Mouse (Mus musculus): ENCODE data around the gene Trpm1. TPM values are rescaled to one million over a fixed set of nuclear protein-coding genes. Genes with fewer than 3 reads are reported as not detected.

Gene Trpm1
- polyA plus RNA-seq, 1 experiment from 2014 or later: 0.22 TPM

GRCm38 (mm10) chr7:64236521-64236920 lies 82.9 kb downstream of the Trpm1 start:
- Histone ChIP-seq H3K9me3 (replicated peaks; ENCODE audit: control insufficient read depth, low read length) (no peaks in the 10 kb centered on the region), H3K4me2 (ENCODE audit: low read depth, low read length) (no peak overlapping the region), H3K9ac (ENCODE audit: low read length) (no peak overlapping the region), H3K4me3 (replicated peaks; ENCODE audit: low read length) (no peak overlapping the region), H3K36me3 (ENCODE audit: control insufficient read depth, insufficient read depth, low read length) (no peaks in the 10 kb centered on the region), H3K4me1 (ENCODE audit: control insufficient read depth, insufficient read depth, low read length) (no peaks in the 10 kb centered on the region), H3K27me3 (ENCODE audit: control insufficient read depth, insufficient read depth, low read length) (no peaks in the 10 kb centered on the region), H3K27ac (ENCODE audit: low read length) (no peak overlapping the region)
- 63% methylated on average over 4 of the region's 4 CpGs for WGBS
- ATAC-seq (ENCODE audit: insufficient read depth, low FRiP score): 0 out of 2 replicates have a peak, but pooled peaks have one; percentile 7

- no peak for ATAC-seq (ENCODE audit: insufficient read depth, low FRiP score)
Measured at GRCm38 (mm10) chr7:64237747-64238146, 84.1 kb downstream of the Trpm1 start.

GRCm38 (mm10) chr7:64238410-64239086 lies 84.9 kb downstream of the Trpm1 start:
- no peak overlapping the region for H3K4me2 ChIP-seq (ENCODE audit: low read depth, low read length)
- no peak for ATAC-seq (ENCODE audit: insufficient read depth, low FRiP score)
- H3K36me3 ChIP-seq (ENCODE audit: control insufficient read depth, insufficient read depth, low read length): no peaks in the 10 kb centered on the region
- H3K9ac ChIP-seq (ENCODE audit: low read length): no peak overlapping the region
- no peaks in the 10 kb centered on the region for H3K27me3 ChIP-seq (ENCODE audit: control insufficient read depth, insufficient read depth, low read length)
- H3K4me3 ChIP-seq (replicated peaks; ENCODE audit: low read length): no peak overlapping the region
- no peak overlapping the region for H3K27ac ChIP-seq (ENCODE audit: low read length)
- H3K4me1 ChIP-seq (ENCODE audit: control insufficient read depth, insufficient read depth, low read length): no peaks in the 10 kb centered on the region
- no peaks in the 10 kb centered on the region for H3K9me3 ChIP-seq (replicated peaks; ENCODE audit: control insufficient read depth, low read length)
- WGBS: 78% methylated on average over 7 of the region's 7 CpGs

More at GRCm38 (mm10) chr7:64237747-64238146, 84.1 kb downstream of the Trpm1 start:
- 90% methylated on average over 8 of the region's 8 CpGs for WGBS
- Histone ChIP-seq H3K4me1 (ENCODE audit: control insufficient read depth, insufficient read depth, low read length) (no peaks in the 10 kb centered on the region), H3K9me3 (replicated peaks; ENCODE audit: control insufficient read depth, low read length) (no peaks in the 10 kb centered on the region), H3K27ac (ENCODE audit: low read length) (no peak overlapping the region), H3K4me2 (ENCODE audit: low read depth, low read length) (no peak overlapping the region), H3K4me3 (replicated peaks; ENCODE audit: low read length) (no peak overlapping the region), H3K9ac (ENCODE audit: low read length) (no peak overlapping the region), H3K27me3 (ENCODE audit: control insufficient read depth, insufficient read depth, low read length) (no peaks in the 10 kb centered on the region), H3K36me3 (ENCODE audit: control insufficient read depth, insufficient read depth, low read length) (no peaks in the 10 kb centered on the region)

GRCm38 (mm10) chr7:64239138-64239805 lies 85.6 kb downstream of the Trpm1 start:
- Histone ChIP-seq H3K27me3 (ENCODE audit: control insufficient read depth, insufficient read depth, low read length) (no peaks in the 10 kb centered on the region), H3K9ac (ENCODE audit: low read length) (no peak overlapping the region), H3K36me3 (ENCODE audit: control insufficient read depth, insufficient read depth, low read length) (no peaks in the 10 kb centered on the region), H3K4me1 (ENCODE audit: control insufficient read depth, insufficient read depth, low read length) (no peaks in the 10 kb centered on the region), H3K4me3 (replicated peaks; ENCODE audit: low read length) (no peak overlapping the region), H3K4me2 (ENCODE audit: low read depth, low read length) (no peak overlapping the region), H3K27ac (ENCODE audit: low read length) (no peak overlapping the region), H3K9me3 (replicated peaks; ENCODE audit: control insufficient read depth, low read length) (no peaks in the 10 kb centered on the region)
- no peak for ATAC-seq (ENCODE audit: insufficient read depth, low FRiP score)
- WGBS: 78% methylated on average over 9 of the region's 9 CpGs

- no peaks in the 10 kb centered on the region for H3K4me1 ChIP-seq (ENCODE audit: control insufficient read depth, insufficient read depth, low read length)
- no peaks in the 10 kb centered on the region for H3K36me3 ChIP-seq (ENCODE audit: control insufficient read depth, insufficient read depth, low read length)
- no peak overlapping the region for H3K4me2 ChIP-seq (ENCODE audit: low read depth, low read length)
- no peaks in the 10 kb centered on the region for H3K27me3 ChIP-seq (ENCODE audit: control insufficient read depth, insufficient read depth, low read length)
- no peak overlapping the region for H3K4me3 ChIP-seq (replicated peaks; ENCODE audit: low read length)
- 72% methylated on average over 4 of the region's 4 CpGs for WGBS
- no peaks in the 10 kb centered on the region for H3K9me3 ChIP-seq (replicated peaks; ENCODE audit: control insufficient read depth, low read length)
- no peak for ATAC-seq (ENCODE audit: insufficient read depth, low FRiP score)
- no peak overlapping the region for H3K9ac ChIP-seq (ENCODE audit: low read length)
- no peak overlapping the region for H3K27ac ChIP-seq (ENCODE audit: low read length)
Measured at GRCm38 (mm10) chr7:64239806-64240315, 86.2 kb downstream of the Trpm1 start.

GRCm38 (mm10) chr7:64242424-64242823 lies 88.8 kb downstream of the Trpm1 start:
- no peak overlapping the region for H3K9ac ChIP-seq (ENCODE audit: low read length)

GRCm38 (mm10) chr7:64244371-64244770 lies 90.7 kb downstream of the Trpm1 start:
- H3K9ac ChIP-seq (ENCODE audit: low read length): no peak overlapping the region
- no peak overlapping the region for H3K27ac ChIP-seq (ENCODE audit: low read length)
- no peaks in the 10 kb centered on the region for H3K36me3 ChIP-seq (ENCODE audit: control insufficient read depth, insufficient read depth, low read length)
- no peak for ATAC-seq (ENCODE audit: insufficient read depth, low FRiP score)
- H3K4me1 ChIP-seq (ENCODE audit: control insufficient read depth, insufficient read depth, low read length): no peaks in the 10 kb centered on the region
- H3K4me3 ChIP-seq (replicated peaks; ENCODE audit: low read length): no peak overlapping the region
- H3K9me3 ChIP-seq (replicated peaks; ENCODE audit: control insufficient read depth, low read length): no peaks in the 10 kb centered on the region
- H3K27me3 ChIP-seq (ENCODE audit: control insufficient read depth, insufficient read depth, low read length): no peaks in the 10 kb centered on the region
- no peak overlapping the region for H3K4me2 ChIP-seq (ENCODE audit: low read depth, low read length)
- WGBS: 84% methylated on average over 6 of the region's 6 CpGs

More at GRCm38 (mm10) chr7:64242424-64242823, 88.8 kb downstream of the Trpm1 start:
- WGBS: 64% methylated on average over 4 of the region's 4 CpGs
- no peaks in the 10 kb centered on the region for H3K27me3 ChIP-seq (ENCODE audit: control insufficient read depth, insufficient read depth, low read length)
- H3K36me3 ChIP-seq (ENCODE audit: control insufficient read depth, insufficient read depth, low read length): no peaks in the 10 kb centered on the region
- H3K4me2 ChIP-seq (ENCODE audit: low read depth, low read length): no peak overlapping the region
- H3K27ac ChIP-seq (ENCODE audit: low read length): no peak overlapping the region
- no peak overlapping the region for H3K4me3 ChIP-seq (replicated peaks; ENCODE audit: low read length)
- no peaks in the 10 kb centered on the region for H3K9me3 ChIP-seq (replicated peaks; ENCODE audit: control insufficient read depth, low read length)
- no peaks in the 10 kb centered on the region for H3K4me1 ChIP-seq (ENCODE audit: control insufficient read depth, insufficient read depth, low read length)
- no peak for ATAC-seq (ENCODE audit: insufficient read depth, low FRiP score)

- no peak for ATAC-seq (ENCODE audit: insufficient read depth, low FRiP score)
- Histone ChIP-seq H3K4me2 (ENCODE audit: low read depth, low read length) (no peak overlapping the region), H3K9ac (ENCODE audit: low read length) (no peak overlapping the region), H3K4me3 (replicated peaks; ENCODE audit: low read length) (no peak overlapping the region), H3K27ac (ENCODE audit: low read length) (no peak overlapping the region), H3K27me3 (ENCODE audit: control insufficient read depth, insufficient read depth, low read length) (no peaks in the 10 kb centered on the region), H3K4me1 (ENCODE audit: control insufficient read depth, insufficient read depth, low read length) (no peaks in the 10 kb centered on the region), H3K9me3 (replicated peaks; ENCODE audit: control insufficient read depth, low read length) (no peaks in the 10 kb centered on the region), H3K36me3 (ENCODE audit: control insufficient read depth, insufficient read depth, low read length) (no peaks in the 10 kb centered on the region)
- 62% methylated on average over 4 of the region's 4 CpGs for WGBS
Measured at GRCm38 (mm10) chr7:64246713-64247112, 93.1 kb downstream of the Trpm1 start.

- Histone ChIP-seq H3K9me3 (replicated peaks; ENCODE audit: control insufficient read depth, low read length) (no peaks in the 10 kb centered on the region), H3K27ac (ENCODE audit: low read length) (no peak overlapping the region), H3K36me3 (ENCODE audit: control insufficient read depth, insufficient read depth, low read length) (no peaks in the 10 kb centered on the region), H3K9ac (ENCODE audit: low read length) (no peak overlapping the region), H3K4me3 (replicated peaks; ENCODE audit: low read length) (no peak overlapping the region), H3K4me1 (ENCODE audit: control insufficient read depth, insufficient read depth, low read length) (no peaks in the 10 kb centered on the region), H3K4me2 (ENCODE audit: low read depth, low read length) (no peak overlapping the region), H3K27me3 (ENCODE audit: control insufficient read depth, insufficient read depth, low read length) (no peaks in the 10 kb centered on the region)
- WGBS: 67% methylated on average over 1 of the region's 1 CpGs
- ATAC-seq (ENCODE audit: insufficient read depth, low FRiP score): no peak
Measured at GRCm38 (mm10) chr7:64248352-64248751, 94.7 kb downstream of the Trpm1 start.
